Mouse (Mus musculus): ENCODE results near the gene Madcam1. TPM values are rescaled to one million over a fixed set of nuclear protein-coding genes. Genes with fewer than 3 reads are reported as not detected.

The Madcam1 gene
- polyA plus RNA-seq, 1 experiment from 2014 or later = 22.2 TPM

DNA sequence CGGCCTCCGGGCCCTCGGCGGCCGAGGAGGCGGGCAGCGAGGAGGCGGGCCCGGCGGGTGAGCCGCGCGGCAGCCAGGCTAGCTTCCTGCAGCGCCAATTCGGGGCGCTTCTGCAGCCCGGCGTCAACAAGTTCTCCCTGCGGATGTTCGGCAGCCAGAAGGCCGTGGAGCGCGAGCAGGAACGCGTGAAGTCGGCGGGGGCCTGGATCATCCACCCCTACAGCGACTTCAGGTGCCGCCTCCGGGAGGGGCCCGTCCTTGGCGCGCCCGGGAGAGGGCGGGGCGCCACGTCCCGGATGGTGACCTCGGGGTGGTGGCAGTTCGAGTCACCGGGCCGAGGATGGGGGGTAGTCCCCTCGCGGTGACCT lies 52.6 kb downstream of the Madcam1 start:
- 1% methylated on average over 30 of the region's 44 CpGs for WGBS
- no peak for ATAC-seq (ENCODE audit: low FRiP score, low TSS enrichment)

DNA sequence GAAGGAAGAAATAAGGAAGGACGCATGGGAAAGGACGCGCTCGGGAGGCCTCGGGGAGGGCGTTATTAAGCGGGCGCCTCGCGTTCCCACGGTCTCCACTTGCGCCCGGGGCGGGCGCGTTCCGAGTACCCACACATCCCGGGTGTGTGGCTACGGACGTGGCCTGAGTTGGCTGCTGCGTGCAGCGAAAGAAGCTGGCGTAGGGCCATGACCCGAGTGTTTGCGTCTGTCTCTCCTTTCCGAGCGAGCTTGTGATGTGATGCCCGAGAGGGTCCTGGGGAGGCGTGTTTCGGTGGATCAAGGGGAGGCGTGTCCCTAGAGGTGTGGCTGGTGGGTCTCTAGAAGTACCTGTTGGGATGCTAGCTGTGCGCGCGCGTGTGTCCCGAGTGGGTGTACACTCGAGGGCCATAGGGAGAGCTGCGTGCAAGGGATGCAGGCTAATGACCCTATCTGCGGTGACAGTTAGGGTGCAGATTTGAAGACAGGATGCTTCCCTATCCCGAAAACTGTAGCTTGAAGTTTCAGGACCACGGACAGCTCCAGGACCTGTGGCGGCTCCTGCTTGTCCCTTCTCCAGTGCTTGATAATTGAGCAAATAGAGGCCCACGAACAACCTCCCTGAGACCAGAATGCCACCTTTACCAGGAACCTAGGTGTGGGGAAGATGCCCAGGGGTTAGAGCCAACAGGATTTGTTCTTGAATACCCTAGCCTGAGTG lies 53.4 kb downstream of the Madcam1 start:
- DNase-seq (ENCODE audit: low spot score) (peak; percentile 80), ATAC-seq (ENCODE audit: low FRiP score, low TSS enrichment) (peak; percentile 9; the same call in 1 of the 2 replicates)
- Histone ChIP-seq H3K4me2 (replicated peaks; ENCODE audit: low read depth) (peak overlapping the region; percentile 95), H3K36me3 (ENCODE audit: control insufficient read depth, insufficient read depth, low read length) (no peaks in the 10 kb centered on the region), H3K4me1 (replicated peaks; ENCODE audit: control insufficient read depth, insufficient read depth) (0 out of 2 replicates have a peak, but pooled peaks cover 2% of the 10 kb centered on the region), H3K27me3 (ENCODE audit: control insufficient read depth, insufficient read depth, low read length) (peaks cover 6% of the 10 kb centered on the region; the same call in 1 of the 2 replicates), H3K4me3 (ENCODE audit: low read depth, low read length) (peak overlapping the region; percentile 56; the same call in 1 of the 2 replicates), H3K9ac (ENCODE audit: low read length) (no peak overlapping the region), H3K27ac (replicated peaks) (no peak overlapping the region), H3K9me3 (ENCODE audit: control insufficient read depth, low read length) (no peaks in the 10 kb centered on the region)
- no peak for TF ChIP-seq CTCF (IDR thresholded peaks at IDR 0.05; ENCODE audit: low read depth)
- no peak for TF ChIP-seq EP300 (optimal IDR thresholded peaks at IDR 0.05)
- 5% methylated on average over 43 of the region's 43 CpGs for WGBS

More for the DNA sequence above, 52.6 kb downstream of the Madcam1 start:
- no peak for TF ChIP-seq EP300 (optimal IDR thresholded peaks at IDR 0.05)
- no peak for TF ChIP-seq CTCF (IDR thresholded peaks at IDR 0.05; ENCODE audit: low read depth)
- Histone ChIP-seq H3K4me3 (ENCODE audit: low read depth, low read length) (peak overlapping the region; percentile 56), H3K27ac (replicated peaks) (no peak overlapping the region), H3K27me3 (ENCODE audit: control insufficient read depth, insufficient read depth, low read length) (peaks cover 6% of the 10 kb centered on the region; the same call in 1 of the 2 replicates), H3K9me3 (ENCODE audit: control insufficient read depth, low read length) (no peaks in the 10 kb centered on the region), H3K4me2 (replicated peaks; ENCODE audit: low read depth) (peak overlapping the region; percentile 95), H3K9ac (ENCODE audit: low read length) (peak overlapping the region; percentile 31; the same call in 1 of the 2 replicates), H3K4me1 (replicated peaks; ENCODE audit: control insufficient read depth, insufficient read depth) (0 out of 2 replicates have a peak, but pooled peaks cover 2% of the 10 kb centered on the region), H3K36me3 (ENCODE audit: control insufficient read depth, insufficient read depth, low read length) (no peaks in the 10 kb centered on the region)
- no peak for DNase-seq (ENCODE audit: low spot score)

Other genes with a start within 250 kb of the Madcam1 start
- not detected in 2 replicates for gene Vmn2r83, start 195.8 kb upstream of the Madcam1 start, polyA plus RNA-seq (2015; fragmentation: Nextera tagmentation; extraction: Ambion mirVana)
- gene Plpp2, start 130.8 kb upstream of the Madcam1 start, polyA plus RNA-seq (2015; fragmentation: Nextera tagmentation; extraction: Ambion mirVana) = 81.8 and 92.1 TPM in 2 replicates
- 24.0 and 25.4 TPM in 2 replicates for gene Mier2, start 109.4 kb upstream of the Madcam1 start, polyA plus RNA-seq (2015; fragmentation: Nextera tagmentation; extraction: Ambion mirVana)
- not detected in 2 replicates for gene Theg, start 77.2 kb upstream of the Madcam1 start, polyA plus RNA-seq (2015; fragmentation: Nextera tagmentation; extraction: Ambion mirVana)
- 0.02 and 0.07 TPM in 2 replicates for gene C2cd4c, start 50.5 kb upstream of the Madcam1 start, polyA plus RNA-seq (2015; fragmentation: Nextera tagmentation; extraction: Ambion mirVana)
- 2.7 and 3.3 TPM in 2 replicates for gene Shc2, start 26.6 kb upstream of the Madcam1 start, polyA plus RNA-seq (2015; fragmentation: Nextera tagmentation; extraction: Ambion mirVana)
- not detected in 2 replicates for gene Odf3l2, start 18.8 kb upstream of the Madcam1 start, polyA plus RNA-seq (2015; fragmentation: Nextera tagmentation; extraction: Ambion mirVana)
- 50.3 and 51.0 TPM in 2 replicates for gene Tpgs1, start 4.8 kb downstream of the Madcam1 start, polyA plus RNA-seq (2015; fragmentation: Nextera tagmentation; extraction: Ambion mirVana)
- 85.3 and 86.9 TPM in 2 replicates for gene Cdc34, start 17.6 kb downstream of the Madcam1 start, polyA plus RNA-seq (2015; fragmentation: Nextera tagmentation; extraction: Ambion mirVana)
- gene Gzmm, start 24.5 kb downstream of the Madcam1 start, polyA plus RNA-seq (2015; fragmentation: Nextera tagmentation; extraction: Ambion mirVana) = 0.62 and 0.83 TPM in 2 replicates
- 1,012 and 1,042 TPM in 2 replicates for gene Bsg, start 39.9 kb downstream of the Madcam1 start, polyA plus RNA-seq (2015; fragmentation: Nextera tagmentation; extraction: Ambion mirVana)
- 0.28 and 0.38 TPM in 2 replicates for gene Hcn2, start 52.1 kb downstream of the Madcam1 start, polyA plus RNA-seq (2015; fragmentation: Nextera tagmentation; extraction: Ambion mirVana)
- gene Polrmt, start 82.0 kb downstream of the Madcam1 start, polyA plus RNA-seq (2015; fragmentation: Nextera tagmentation; extraction: Ambion mirVana) = 16.5 and 20.6 TPM in 2 replicates
- 13.5 and 14.9 TPM in 2 replicates for gene Fgf22, start 90.5 kb downstream of the Madcam1 start, polyA plus RNA-seq (2015; fragmentation: Nextera tagmentation; extraction: Ambion mirVana)
- gene Rnf126, start 102.4 kb downstream of the Madcam1 start, polyA plus RNA-seq (2015; fragmentation: Nextera tagmentation; extraction: Ambion mirVana) = 60.0 and 68.6 TPM in 2 replicates
- 14.1 and 17.6 TPM in 2 replicates for gene Fstl3, start 112.7 kb downstream of the Madcam1 start, polyA plus RNA-seq (2015; fragmentation: Nextera tagmentation; extraction: Ambion mirVana)
- 0.04 and 0.15 TPM in 2 replicates for gene Prss57, start 126.4 kb downstream of the Madcam1 start, polyA plus RNA-seq (2015; fragmentation: Nextera tagmentation; extraction: Ambion mirVana)
- gene Palm, start 129.0 kb downstream of the Madcam1 start, polyA plus RNA-seq (2015; fragmentation: Nextera tagmentation; extraction: Ambion mirVana) = 27.8 and 29.1 TPM in 2 replicates
- gene Misp, start 156.4 kb downstream of the Madcam1 start, polyA plus RNA-seq (2015; fragmentation: Nextera tagmentation; extraction: Ambion mirVana) = 57.6 and 58.0 TPM in 2 replicates
- gene Ptbp1, start 189.9 kb downstream of the Madcam1 start, polyA plus RNA-seq (2015; fragmentation: Nextera tagmentation; extraction: Ambion mirVana) = 99.3 and 103 TPM in 2 replicates
- 0.86 and 0.87 TPM in 2 replicates for gene Prtn3, start 209.9 kb downstream of the Madcam1 start, polyA plus RNA-seq (2015; fragmentation: Nextera tagmentation; extraction: Ambion mirVana)
- 5.5 and 7.0 TPM in 2 replicates for gene Plppr3, start 210.1 kb downstream of the Madcam1 start, polyA plus RNA-seq (2015; fragmentation: Nextera tagmentation; extraction: Ambion mirVana)
- gene Elane, start 221.7 kb downstream of the Madcam1 start, polyA plus RNA-seq (2015; fragmentation: Nextera tagmentation; extraction: Ambion mirVana) = 0.30 and 0.55 TPM in 2 replicates
- gene Cfd, start 226.3 kb downstream of the Madcam1 start, polyA plus RNA-seq (2015; fragmentation: Nextera tagmentation; extraction: Ambion mirVana) = not detected in 2 replicates
- gene Med16, start 244.4 kb downstream of the Madcam1 start, polyA plus RNA-seq (2015; fragmentation: Nextera tagmentation; extraction: Ambion mirVana) = 25.6 and 29.7 TPM in 2 replicates
- gene Gm26602, start 246.3 kb downstream of the Madcam1 start, polyA plus RNA-seq (2015; fragmentation: Nextera tagmentation; extraction: Ambion mirVana) = 8.9 and 18.0 TPM in 2 replicates